Mouse (Mus musculus) liver, postnatal 0 days (tissue): ENCODE measurements around the gene Rex1bd. TPM values are rescaled to one million over a fixed set of nuclear protein-coding genes. Genes with fewer than 3 reads are reported as not detected.

Experiments used
- ATAC-seq: fragments of 200-750 bp; cut with Nextera tagmentation; 2 replicates; pipeline ENCODE4 v1.8.0; 2017; ENCODE audit warnings: mild to moderate bottlenecking, moderate library complexity
- DNase-seq: peaks from one replicate; pipeline ENCODE4 v3.0.0-alpha.2; 2016
- H3K27ac ChIP-seq: fragments of 300-500 bp; sonication (generic); 2 replicates; pipeline ENCODE4 v1.5.1; 2014; ENCODE audit warnings: antibody characterized with exemption, moderate library complexity, mild to moderate bottlenecking, low read depth
- H3K27me3 ChIP-seq: fragments of 300-500 bp; sonication (generic); 2 replicates; pipeline ENCODE4 v1.6.1; 2014; ENCODE audit warnings: low read length, control low read depth, mixed read lengths; ENCODE audit not compliant: insufficient read depth
- H3K36me3 ChIP-seq: fragments of 300-500 bp; sonication (generic); replicated peaks from 2 replicates; pipeline ENCODE4 v1.6.1; 2014; ENCODE audit warnings: mild to moderate bottlenecking, control low read depth, low read length, moderate library complexity, mixed read lengths; ENCODE audit not compliant: insufficient read depth
- H3K4me1 ChIP-seq: fragments of 300-500 bp; sonication (generic); 2 replicates; pipeline ENCODE4 v1.6.1; 2014; ENCODE audit warnings: antibody characterized with exemption, mild to moderate bottlenecking, control low read depth; ENCODE audit not compliant: insufficient read depth
- H3K4me2 ChIP-seq: fragments of 300-500 bp; sonication (generic); 2 replicates; pipeline ENCODE4 v1.6.1; 2014; ENCODE audit warnings: low read depth, mild to moderate bottlenecking, low read length, moderate library complexity, mixed read lengths
- H3K4me3 ChIP-seq: fragments of 300-500 bp; sonication (generic); 2 replicates; pipeline ENCODE4 v1.5.1; 2014; ENCODE audit warnings: low read depth, low read length
- H3K9ac ChIP-seq: fragments of 300-500 bp; sonication (generic); replicated peaks from 2 replicates; pipeline ENCODE4 v1.6.1; 2014; ENCODE audit warnings: mild to moderate bottlenecking, moderate library complexity
- H3K9me3 ChIP-seq: fragments of 300-500 bp; sonication (generic); 2 replicates; pipeline ENCODE4 v1.6.1; 2016; ENCODE audit warnings: mild to moderate bottlenecking, control low read depth, low read length, mixed read lengths
- CTCF ChIP-seq: sonication (generic); IDR thresholded peaks from 2 replicates; pipeline ENCODE4 v1.5.1; 2016; ENCODE audit warnings: antibody characterized with exemption, low read depth
- EP300 ChIP-seq: IDR thresholded peaks from 2 replicates; pipeline ENCODE4 v1.6.1; 2016; ENCODE audit warnings: antibody characterized with exemption, low read depth, mild to moderate bottlenecking
- WGBS: fragments of 180-500 bp; shearing (Covaris S2); extraction: QIAGEN DNeasy Blood & Tissue Kit; methylation state at CpG from one replicate; pipeline ENCODE4 v1.1.7; 2014; ENCODE audit not compliant: insufficient replicate concordance; 5-methylcytosine and 5-hydroxymethylcytosine counted together
- polyA plus RNA-seq: library from polyadenylated mRNA; unstranded; fragments of >200 nt; fragmentation: Nextera tagmentation; extraction: Ambion mirVana; gene quantifications from 2 replicates; pipeline ENCODE4 v1.2.1, GENCODE M21; 2015

Rex1bd gene
- polyA plus RNA-seq, 1 experiment from 2014 or later, result 52.3 TPM

- Histone ChIP-seq H3K9ac (peak overlapping the region; percentile 99), H3K9me3 (no peaks in the 10 kb centered on the region), H3K27me3 (no peaks in the 10 kb centered on the region), H3K4me2 (peak overlapping the region; percentile 64), H3K36me3 (peaks cover 16% of the 10 kb centered on the region), H3K4me3 (peak overlapping the region; percentile 90), H3K4me1 (peaks cover 41% of the 10 kb centered on the region), H3K27ac (peak overlapping the region; percentile 97)
- TF ChIP-seq CTCF (no peak), EP300 (no peak)
- DNase-seq, result no peak
- WGBS, result 0% methylated on average over 8 of the region's 8 CpGs
- no peak for ATAC-seq
These were observed 20.6 kb upstream of the Rex1bd start for GRCm38 (mm10) chr8:70527111-70527511.

DNA sequence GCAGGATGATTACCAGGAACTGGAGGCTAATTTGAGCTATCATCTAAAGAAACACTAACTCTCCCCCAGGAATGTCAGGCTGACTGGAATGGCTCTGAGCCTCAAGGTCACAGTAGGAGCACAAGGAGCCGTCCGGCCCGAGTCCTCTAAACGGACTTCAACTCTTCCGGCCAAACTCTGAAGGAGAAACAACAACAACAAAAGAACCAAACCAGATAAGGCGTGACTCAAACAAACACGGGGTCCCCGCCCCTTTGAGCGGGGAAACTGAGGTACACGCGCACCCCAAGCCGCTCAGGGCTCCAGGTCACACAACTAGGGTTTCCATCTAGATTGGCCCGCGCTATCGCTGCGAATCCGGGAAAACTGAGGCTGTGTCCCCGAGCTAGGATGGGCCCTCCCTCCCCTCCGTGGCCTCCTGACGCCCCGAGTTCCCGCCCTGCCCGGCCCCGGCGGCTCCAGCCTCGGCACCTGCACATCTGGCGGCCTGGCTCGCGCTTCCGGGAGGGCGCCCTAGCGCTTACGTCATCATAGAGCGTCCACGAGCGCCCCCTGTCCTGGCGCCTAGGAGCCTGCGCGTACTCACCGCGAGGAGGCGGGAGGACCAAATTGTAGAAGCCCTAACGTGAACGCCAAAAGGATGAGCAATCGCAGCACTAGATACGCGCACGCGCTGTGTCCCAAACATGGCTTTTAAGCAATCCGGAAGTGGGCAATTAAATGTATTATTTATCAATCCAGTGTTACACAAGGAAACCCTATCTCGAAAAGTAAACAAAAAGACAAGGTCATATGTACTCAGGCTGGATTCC lies 16.2 kb upstream of the Rex1bd start:
- H3K4me3 ChIP-seq, result peak overlapping the region; percentile 63
- peak; percentile 97 for DNase-seq
- peaks cover 29% of the 10 kb centered on the region for H3K4me1 ChIP-seq
- peak overlapping the region; percentile 88 for H3K4me2 ChIP-seq
- peak; percentile 89 for ATAC-seq
- TF ChIP-seq CTCF (peak; percentile 94), EP300 (peak; percentile 79)
- peak overlapping the region; percentile 80 for H3K9ac ChIP-seq
- H3K9me3 ChIP-seq, result no peaks in the 10 kb centered on the region
- no peaks in the 10 kb centered on the region for H3K27me3 ChIP-seq
- H3K36me3 ChIP-seq, result peaks cover 14% of the 10 kb centered on the region; the same call in 1 of the 2 replicates
- peak overlapping the region; percentile 89 for H3K27ac ChIP-seq
- 1% methylated on average over 51 of the region's 51 CpGs for WGBS

DNA sequence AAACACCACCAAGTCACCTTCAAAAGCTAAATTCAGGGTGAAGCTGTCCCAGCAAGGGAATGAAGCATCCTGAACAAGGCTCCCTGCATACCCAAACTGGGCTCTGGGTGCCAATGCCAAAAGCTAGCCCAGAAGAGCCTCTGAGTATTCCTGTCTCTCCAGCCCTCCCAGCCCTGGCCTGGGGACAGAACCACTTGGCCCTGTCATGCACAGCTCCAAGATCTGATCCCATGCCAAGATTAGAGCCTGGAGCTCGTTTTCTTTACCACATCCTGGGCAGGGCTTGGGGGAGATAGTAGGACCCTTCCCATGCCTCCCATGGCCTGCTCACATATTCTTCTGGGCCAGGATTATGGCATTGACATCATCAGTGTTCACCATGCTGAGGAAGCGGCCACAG lies 13.1 kb upstream of the Rex1bd start:
- Histone ChIP-seq H3K4me2 (no peak overlapping the region), H3K27me3 (no peaks in the 10 kb centered on the region), H3K36me3 (peaks cover 25% of the 10 kb centered on the region), H3K27ac (no peak overlapping the region), H3K9ac (no peak overlapping the region), H3K9me3 (no peaks in the 10 kb centered on the region), H3K4me3 (no peak overlapping the region), H3K4me1 (peaks cover 19% of the 10 kb centered on the region)
- 53% methylated on average over 2 of the region's 2 CpGs for WGBS
- TF ChIP-seq EP300 (no peak), CTCF (no peak)
- ATAC-seq, result no peak
- no peak for DNase-seq

GRCm38 (mm10) chr8:70519043-70519442 lies 12.5 kb upstream of the Rex1bd start:
- H3K4me2 ChIP-seq, result no peak overlapping the region
- 86% methylated on average over 6 of the region's 6 CpGs for WGBS
- TF ChIP-seq CTCF (no peak), EP300 (no peak)
- peaks cover 19% of the 10 kb centered on the region for H3K4me1 ChIP-seq
- no peak overlapping the region for H3K9ac ChIP-seq
- H3K27ac ChIP-seq, result no peak overlapping the region
- H3K27me3 ChIP-seq, result no peaks in the 10 kb centered on the region
- no peaks in the 10 kb centered on the region for H3K9me3 ChIP-seq
- no peak overlapping the region for H3K4me3 ChIP-seq
- DNase-seq, result no peak
- peaks cover 25% of the 10 kb centered on the region for H3K36me3 ChIP-seq
- ATAC-seq, result no peak

GRCm38 (mm10) chr8:70517940-70518643 lies 11.5 kb upstream of the Rex1bd start:
- ATAC-seq (no peak), DNase-seq (no peak)
- H3K4me2 ChIP-seq, result no peak overlapping the region
- H3K27me3 ChIP-seq, result no peaks in the 10 kb centered on the region
- peaks cover 34% of the 10 kb centered on the region for H3K36me3 ChIP-seq
- H3K9me3 ChIP-seq, result no peaks in the 10 kb centered on the region
- H3K4me1 ChIP-seq, result peaks cover 12% of the 10 kb centered on the region
- no peak overlapping the region for H3K9ac ChIP-seq
- H3K27ac ChIP-seq, result no peak overlapping the region
- WGBS, result 80% methylated on average over 10 of the region's 10 CpGs
- no peak overlapping the region for H3K4me3 ChIP-seq
- TF ChIP-seq EP300 (no peak), CTCF (no peak)

- H3K27me3 ChIP-seq, result no peaks in the 10 kb centered on the region
- 64% methylated on average over 2 of the region's 2 CpGs for WGBS
- H3K4me3 ChIP-seq, result no peak overlapping the region
- H3K9me3 ChIP-seq, result no peaks in the 10 kb centered on the region
- DNase-seq (no peak), ATAC-seq (no peak)
- H3K4me1 ChIP-seq, result peaks cover 23% of the 10 kb centered on the region
- no peak overlapping the region for H3K9ac ChIP-seq
- H3K27ac ChIP-seq, result no peak overlapping the region
- no peak overlapping the region for H3K4me2 ChIP-seq
- TF ChIP-seq CTCF (no peak), EP300 (no peak)
- H3K36me3 ChIP-seq, result peaks cover 36% of the 10 kb centered on the region
These were observed 6.9 kb upstream of the Rex1bd start for GRCm38 (mm10) chr8:70513441-70513840.
